Mouse (Mus musculus) neural tube, embryonic 13.5 days (tissue): ENCODE measurements around the gene Nsd1. TPM values are rescaled to one million over a fixed set of nuclear protein-coding genes. Genes with fewer than 3 reads are reported as not detected.
A peak's percentile ranks its signal among the peaks of the same experiment; 100 is the strongest.
"Not testable (repeated sequence)": the region's sequence is repeated elsewhere in the genome, so short reads cannot be mapped to it uniquely, and the experiment has no call there.

ENCODE experiments used
- ATAC-seq: fragments of 200-750 bp; cut with Nextera tagmentation; 2 replicates; pipeline ENCODE4 v1.8.0; 2017; ENCODE audit warnings: low read depth, mild to moderate bottlenecking, moderate TSS enrichment, moderate library complexity
- H3K27ac ChIP-seq: fragments of 300-500 bp; sonication (generic); replicated peaks from 2 replicates; pipeline ENCODE4 v1.5.1; 2015; ENCODE audit warnings: moderate library complexity, mild to moderate bottlenecking, inconsistent platforms
- H3K27me3 ChIP-seq: fragments of 300-500 bp; sonication (generic); 2 replicates; pipeline ENCODE4 v1.6.1; 2015; ENCODE audit warnings: mild to moderate bottlenecking, inconsistent platforms
- H3K36me3 ChIP-seq: fragments of 300-500 bp; sonication (generic); 2 replicates; pipeline ENCODE4 v1.6.1; 2015; ENCODE audit warnings: mild to moderate bottlenecking, inconsistent platforms
- H3K4me1 ChIP-seq: fragments of 300-500 bp; sonication (generic); replicated peaks from 2 replicates; pipeline ENCODE4 v1.6.1; 2015; ENCODE audit warnings: inconsistent platforms
- H3K4me2 ChIP-seq: fragments of 300-500 bp; sonication (generic); 2 replicates; pipeline ENCODE4 v1.6.1; 2015; ENCODE audit warnings: inconsistent platforms, mild to moderate bottlenecking, moderate library complexity
- H3K4me3 ChIP-seq: fragments of 300-500 bp; sonication (generic); 2 replicates; pipeline ENCODE4 v1.5.1; 2015; ENCODE audit warnings: mild to moderate bottlenecking, inconsistent platforms
- H3K9ac ChIP-seq: fragments of 300-500 bp; sonication (generic); 2 replicates; pipeline ENCODE4 v1.6.1; 2015; ENCODE audit warnings: moderate library complexity, mild to moderate bottlenecking, inconsistent platforms
- H3K9me3 ChIP-seq: fragments of 300-500 bp; sonication (generic); 2 replicates; pipeline ENCODE4 v1.6.1; 2016; ENCODE audit warnings: inconsistent platforms
- WGBS: fragments of 180-500 bp; shearing (Covaris S2); methylation state at CpG from one replicate; pipeline ENCODE4 v1.1.7; 2015; 5-methylcytosine and 5-hydroxymethylcytosine counted together
- polyA plus RNA-seq: library from polyadenylated mRNA; unstranded; fragments of >200 nt; fragmentation: Nextera tagmentation; extraction: Ambion mirVana; gene quantifications from 2 replicates; pipeline ENCODE4 v1.2.1, GENCODE M21; 2015

Gene Nsd1
- polyA plus RNA-seq, 1 experiment from 2014 or later: 58.1 TPM

GRCm38 (mm10) chr13:55176265-55176664 is 33.3 kb upstream of the Nsd1 start:
- no peaks in the 10 kb centered on the region for H3K36me3 ChIP-seq
- WGBS: 88% methylated on average over 6 of the region's 6 CpGs
- H3K27me3 ChIP-seq: no peaks in the 10 kb centered on the region
- peaks cover 15% of the 10 kb centered on the region for H3K4me1 ChIP-seq
- ATAC-seq: no peak
- H3K9me3 ChIP-seq: no peaks in the 10 kb centered on the region
- H3K9ac ChIP-seq: no peak overlapping the region
- H3K4me3 ChIP-seq: no peak overlapping the region
- H3K27ac ChIP-seq: no peak overlapping the region
- no peak overlapping the region for H3K4me2 ChIP-seq

GRCm38 (mm10) chr13:55177903-55178496 is 31.6 kb upstream of the Nsd1 start:
- H3K4me3 ChIP-seq: no peak overlapping the region
- H3K4me2 ChIP-seq: no peak overlapping the region
- peaks cover 6% of the 10 kb centered on the region for H3K4me1 ChIP-seq
- no peaks in the 10 kb centered on the region for H3K27me3 ChIP-seq
- WGBS: 65% methylated on average over 4 of the region's 4 CpGs
- H3K9me3 ChIP-seq: no peaks in the 10 kb centered on the region
- no peak overlapping the region; the same call in 1 of the 2 replicates for H3K27ac ChIP-seq
- H3K9ac ChIP-seq: no peak overlapping the region
- no peak for ATAC-seq
- H3K36me3 ChIP-seq: no peaks in the 10 kb centered on the region

- H3K9me3 ChIP-seq: no peaks in the 10 kb centered on the region
Measured at GRCm38 (mm10) chr13:55178556-55178955, 31.0 kb upstream of the Nsd1 start.

GRCm38 (mm10) chr13:55179591-55179990 is 30.0 kb upstream of the Nsd1 start:
- Histone ChIP-seq H3K36me3 (no peaks in the 10 kb centered on the region), H3K27me3 (no peaks in the 10 kb centered on the region), H3K4me1 (peaks cover 6% of the 10 kb centered on the region), H3K9ac (no peak overlapping the region), H3K27ac (no peak overlapping the region), H3K4me2 (no peak overlapping the region), H3K4me3 (no peak overlapping the region), H3K9me3 (no peaks in the 10 kb centered on the region)
- ATAC-seq: no peak
- 89% methylated on average over 3 of the region's 3 CpGs for WGBS

More at GRCm38 (mm10) chr13:55178556-55178955, 31.0 kb upstream of the Nsd1 start:
- Histone ChIP-seq H3K4me2 (no peak overlapping the region), H3K4me3 (no peak overlapping the region), H3K27ac (no peak overlapping the region), H3K36me3 (no peaks in the 10 kb centered on the region), H3K27me3 (no peaks in the 10 kb centered on the region), H3K9ac (no peak overlapping the region), H3K4me1 (peaks cover 6% of the 10 kb centered on the region)
- ATAC-seq: peak; percentile 25; the same call in 1 of the 2 replicates
- WGBS: 33% methylated on average over 2 of the region's 2 CpGs

GRCm38 (mm10) chr13:55181786-55182172 is 27.8 kb upstream of the Nsd1 start:
- WGBS: 75% methylated on average over 2 of the region's 2 CpGs

GRCm38 (mm10) chr13:55182173-55182894 is 27.2 kb upstream of the Nsd1 start:
- peak; percentile 60 for ATAC-seq
- WGBS: 4% methylated on average over 23 of the region's 23 CpGs
- Histone ChIP-seq H3K4me3 (peak overlapping the region; percentile 25), H3K9me3 (no peaks in the 10 kb centered on the region), H3K36me3 (no peaks in the 10 kb centered on the region), H3K4me1 (peaks cover 6% of the 10 kb centered on the region), H3K4me2 (peak overlapping the region; percentile 47), H3K27me3 (no peaks in the 10 kb centered on the region), H3K9ac (peak overlapping the region; percentile 64), H3K27ac (peak overlapping the region; percentile 75)

More at GRCm38 (mm10) chr13:55181786-55182172, 27.8 kb upstream of the Nsd1 start:
- Histone ChIP-seq H3K4me3 (peak overlapping the region; percentile 25; the same call in 1 of the 2 replicates), H3K36me3 (no peaks in the 10 kb centered on the region), H3K27me3 (no peaks in the 10 kb centered on the region), H3K9me3 (no peaks in the 10 kb centered on the region), H3K4me2 (peak overlapping the region; percentile 47), H3K4me1 (peaks cover 6% of the 10 kb centered on the region), H3K9ac (0 out of 2 replicates have a peak overlapping the region, but pooled peaks have one; percentile 64), H3K27ac (no peak overlapping the region)
- ATAC-seq: no peak; the same call in 1 of the 2 replicates

GRCm38 (mm10) chr13:55183382-55183781 is 26.2 kb upstream of the Nsd1 start:
- Histone ChIP-seq H3K27me3 (no peaks in the 10 kb centered on the region), H3K9me3 (no peaks in the 10 kb centered on the region), H3K36me3 (no peaks in the 10 kb centered on the region), H3K4me3 (no peak overlapping the region), H3K4me1 (peaks cover 6% of the 10 kb centered on the region), H3K9ac (no peak overlapping the region), H3K27ac (no peak overlapping the region), H3K4me2 (no peak overlapping the region)
- WGBS: 88% methylated on average over 6 of the region's 6 CpGs
- ATAC-seq: no peak

- H3K4me2 ChIP-seq, H3K27me3 ChIP-seq, H3K27ac ChIP-seq, H3K9me3 ChIP-seq, H3K9ac ChIP-seq, H3K4me3 ChIP-seq, ATAC-seq, H3K36me3 ChIP-seq: not testable (repeated sequence)
- H3K4me1 ChIP-seq: peaks cover 22% of the 10 kb centered on the region
- 39% methylated on average over 3 of the region's 9 CpGs for WGBS
Measured at GRCm38 (mm10) chr13:55187062-55187461, 22.5 kb upstream of the Nsd1 start.

GRCm38 (mm10) chr13:55189531-55190107 is 20.0 kb upstream of the Nsd1 start:
- no peaks in the 10 kb centered on the region for H3K9me3 ChIP-seq
- H3K4me3 ChIP-seq: peak overlapping the region; percentile 47
- H3K27me3 ChIP-seq: no peaks in the 10 kb centered on the region
- H3K36me3 ChIP-seq: no peaks in the 10 kb centered on the region
- H3K4me1 ChIP-seq: peaks cover 17% of the 10 kb centered on the region
- peak overlapping the region; percentile 84 for H3K9ac ChIP-seq
- peak overlapping the region; percentile 82 for H3K4me2 ChIP-seq
- WGBS: 5% methylated on average over 12 of the region's 12 CpGs
- peak overlapping the region; percentile 97 for H3K27ac ChIP-seq
- ATAC-seq: peak; percentile 45

- Histone ChIP-seq H3K4me1 (peaks cover 17% of the 10 kb centered on the region), H3K36me3 (no peaks in the 10 kb centered on the region), H3K27ac (peak overlapping the region; percentile 97), H3K27me3 (no peaks in the 10 kb centered on the region), H3K9me3 (no peaks in the 10 kb centered on the region), H3K9ac (peak overlapping the region; percentile 84), H3K4me3 (peak overlapping the region; percentile 47), H3K4me2 (peak overlapping the region; percentile 82)
- peak; percentile 99 for ATAC-seq
- 2% methylated on average over 34 of the region's 34 CpGs for WGBS
Measured at GRCm38 (mm10) chr13:55190121-55190868, 19.3 kb upstream of the Nsd1 start.

- peaks cover 17% of the 10 kb centered on the region for H3K4me1 ChIP-seq
- H3K36me3 ChIP-seq: no peaks in the 10 kb centered on the region
- no peaks in the 10 kb centered on the region for H3K27me3 ChIP-seq
- H3K27ac ChIP-seq: no peak overlapping the region
- no peaks in the 10 kb centered on the region for H3K9me3 ChIP-seq
- no peak overlapping the region for H3K4me3 ChIP-seq
- H3K4me2 ChIP-seq: no peak overlapping the region
- H3K9ac ChIP-seq: no peak overlapping the region
- ATAC-seq: no peak
- WGBS: 89% methylated on average over 5 of the region's 5 CpGs
Measured at GRCm38 (mm10) chr13:55191535-55191934, 18.0 kb upstream of the Nsd1 start.

- ATAC-seq: not testable (repeated sequence)
- 90% methylated on average over 4 of the region's 4 CpGs for WGBS
Measured at GRCm38 (mm10) chr13:55202758-55203157, 6.8 kb upstream of the Nsd1 start.

More at GRCm38 (mm10) chr13:55202758-55203157, 6.8 kb upstream of the Nsd1 start:
- not testable (repeated sequence) for H3K36me3 ChIP-seq, H3K27ac ChIP-seq, H3K9ac ChIP-seq, H3K4me2 ChIP-seq, H3K4me3 ChIP-seq, H3K9me3 ChIP-seq, H3K4me1 ChIP-seq, H3K27me3 ChIP-seq
